In the genomic region with DNA sequence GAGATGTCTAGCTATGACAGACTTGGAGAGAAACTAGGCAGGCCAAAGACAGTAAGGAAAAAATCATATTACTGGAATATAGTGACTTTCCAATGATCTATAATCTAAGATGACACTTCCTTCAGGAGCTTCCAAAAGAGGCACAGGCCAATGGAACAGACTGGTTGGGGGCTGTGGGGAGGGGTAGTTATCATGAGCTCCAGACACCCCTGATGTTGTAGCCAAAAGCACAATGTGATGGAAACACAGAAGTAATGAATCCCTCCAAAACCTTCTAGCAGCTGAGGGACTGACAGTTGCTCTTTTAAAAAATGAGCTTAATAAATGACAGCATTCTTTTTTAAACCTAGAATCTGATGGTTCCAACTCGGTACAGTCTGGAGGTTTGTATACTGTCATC, we compare ENCODE assay signal across 28 mouse cellular contexts.
"Had no signal": no experiment of that assay in that cellular context is flagged by ENCODE, and none has a peak within 500 bp of the region (broad histone marks: within the 10 kb centered on the region; RNA-seq: fewer than 3 reads in every experiment).

No protein-coding gene starts in this region.

- H3K9me3 ChIP-seq: heart, embryonic 12.5 days; hindbrain, embryonic 12.5 days; intestine, embryonic 15.5 days; limb, embryonic 10.5 days; limb, embryonic 12.5 days; liver, embryonic 13.5 days; liver, embryonic 15.5 days had no signal

- H3K27me3 ChIP-seq: heart, embryonic 12.5 days; hindbrain, embryonic 12.5 days; intestine, embryonic 15.5 days; limb, embryonic 12.5 days; liver, embryonic 13.5 days; liver, embryonic 15.5 days had no signal

- H3K36me3 ChIP-seq: hindbrain, embryonic 12.5 days; intestine, embryonic 15.5 days; limb, embryonic 10.5 days; liver, embryonic 13.5 days; liver, embryonic 15.5 days had no signal

- H3K4me3 ChIP-seq: gastrocnemius, adult 2 months; heart, adult 2 months; heart, embryonic 12.5 days; hindbrain, embryonic 10.5 days; hindbrain, embryonic 12.5 days; intestine, embryonic 15.5 days; layer of hippocampus, adult 2 months; left cerebral cortex, adult 2 months; limb, embryonic 10.5 days; limb, embryonic 12.5 days; liver, embryonic 13.5 days; liver, embryonic 15.5 days had no signal

- H3K4me2 ChIP-seq: heart, embryonic 12.5 days; hindbrain, embryonic 12.5 days; hindbrain, embryonic 14.5 days; intestine, embryonic 15.5 days; limb, embryonic 12.5 days; liver, embryonic 11.5 days; liver, embryonic 13.5 days; liver, embryonic 15.5 days had no signal

- H3K9ac ChIP-seq: heart, embryonic 12.5 days; hindbrain, embryonic 12.5 days; hindbrain, embryonic 14.5 days; intestine, embryonic 15.5 days; limb, embryonic 12.5 days; liver, embryonic 13.5 days; liver, embryonic 15.5 days; liver, postnatal 0 days had no signal

- ATAC-seq: hindbrain, embryonic 16.5 days; inflammation-experienced regulatory T-cells, adult 6 months; intestine, embryonic 15.5 days; intestine, postnatal 0 days; liver, postnatal 0 days had no signal

- H3K4me1 ChIP-seq: heart, embryonic 12.5 days; hindbrain, embryonic 12.5 days; intestine, embryonic 15.5 days; liver, embryonic 13.5 days; liver, embryonic 15.5 days had no signal

- H3K27ac ChIP-seq: gastrocnemius, adult 2 months; heart, adult 2 months; hindbrain, embryonic 10.5 days; hindbrain, embryonic 12.5 days; hindbrain, embryonic 14.5 days; intestine, embryonic 15.5 days; layer of hippocampus, adult 2 months; left cerebral cortex, adult 2 months; limb, embryonic 10.5 days; limb, embryonic 12.5 days; liver, embryonic 13.5 days; liver, embryonic 15.5 days had no signal

- DNase-seq: gastrocnemius, adult 2 months; gastrocnemius, postnatal 10 days; gastrocnemius, postnatal 25 days; heart, adult 2 months; heart, postnatal 10 days; heart, postnatal 4 days; kidney, adult 18-20 months; kidney, adult 8-10 months; kidney, postnatal 10 days; kidney, postnatal 25 days; kidney, postnatal 4 days; liver; liver, embryonic 13.5 days; liver, postnatal 0 days had no signal
